Mouse (Mus musculus) granulocyte monocyte progenitor cell, adult 5-6 weeks (primary cell): Measurements from ENCODE around the gene Stpg2. TPM values are rescaled to one million over a fixed set of nuclear protein-coding genes. Genes with fewer than 3 reads are reported as not detected.
"Not testable (repeated sequence)": the region's sequence is repeated elsewhere in the genome, so short reads cannot be mapped to it uniquely, and the experiment has no call there.

Experiments used
- ATAC-seq: replicated peaks from 2 replicates; pipeline ENCODE4 v1.8.0; 2016; ENCODE audit warnings: mild to moderate bottlenecking, moderate TSS enrichment, inconsistent platforms; ENCODE audit not compliant: poor library complexity, severe bottlenecking
- total RNA-seq, 2 experiments: library from RNA; stranded (forward) in 1 of 2; stranded (reverse) in 1 of 2; fragments of 200-712, 200-1000 nt in 1 of 2; fragments of >200 nt in 1 of 2; fragmentation: Nextera tagmentation in 1 of 2; gene quantifications; 2 replicates each; pipeline ENCODE4 v1.2.3; 2014 to 2017

The Stpg2 gene
- total RNA-seq, 2 experiments from 2014 or later = not detected

DNA sequence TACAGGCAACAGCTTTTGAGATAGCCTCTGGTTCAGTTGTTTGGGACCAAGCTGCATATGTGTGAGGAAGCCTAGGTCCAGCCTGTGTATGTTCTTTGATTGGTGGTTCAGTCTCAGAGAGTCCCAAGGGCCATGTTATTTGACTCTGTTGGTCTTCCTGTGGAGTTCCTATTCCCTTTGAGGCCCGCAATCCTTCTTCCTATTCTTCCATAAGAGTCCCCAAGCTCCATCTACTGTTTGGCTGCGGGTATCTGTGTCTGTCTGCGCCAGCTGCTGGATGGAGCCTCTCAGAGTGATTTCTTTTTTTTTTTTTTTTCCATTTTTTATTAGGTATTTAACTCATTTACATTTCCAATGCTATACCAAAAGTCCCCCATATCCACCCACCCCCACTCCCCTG lies 498.7 kb downstream of the Stpg2 start:
- ATAC-seq = not testable (repeated sequence)

- ATAC-seq = not testable (repeated sequence)
Measured at GRCm38 (mm10) chr3:139707396-139707795, 501.9 kb downstream of the Stpg2 start.

DNA sequence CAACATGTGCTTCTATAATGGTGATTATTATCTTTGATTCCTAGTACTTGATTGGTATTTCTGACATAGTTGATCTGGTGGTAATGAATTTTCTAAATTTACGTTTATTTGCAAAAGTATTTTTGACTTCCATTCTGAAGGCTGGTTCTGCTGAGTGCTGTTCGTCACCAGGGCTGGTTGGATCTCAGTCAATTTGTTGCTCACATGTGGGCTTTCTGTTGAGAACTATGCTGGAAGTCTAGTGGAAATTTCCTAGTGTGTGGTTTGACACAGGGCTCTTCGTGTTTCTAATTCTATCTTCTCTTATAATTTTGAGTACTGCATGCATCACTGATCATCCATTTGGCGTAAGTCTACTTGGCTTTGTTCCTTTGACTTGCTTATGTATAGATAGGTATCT lies 504.3 kb downstream of the Stpg2 start:
- no peak for ATAC-seq

DNA sequence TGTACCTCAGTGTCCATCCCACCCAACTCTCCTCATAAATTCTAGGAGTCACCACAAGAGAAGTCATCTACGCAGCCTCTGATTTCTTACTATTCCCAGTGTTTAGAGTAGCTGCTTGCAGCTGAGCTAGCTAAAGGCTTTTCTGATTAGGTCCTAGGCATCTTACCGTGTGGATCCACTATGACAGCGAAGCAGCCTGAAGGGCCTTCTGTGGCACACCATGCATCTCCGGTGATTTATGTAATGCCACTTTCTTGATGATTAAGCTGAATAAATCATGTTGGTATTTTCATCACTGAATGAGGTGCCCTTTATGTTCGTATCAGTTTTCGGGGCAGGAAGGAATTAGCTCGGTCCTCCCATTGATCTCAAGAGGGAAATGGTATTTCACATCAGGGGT lies 523.3 kb downstream of the Stpg2 start:
- ATAC-seq = no peak

- ATAC-seq = no peak
Measured at GRCm38 (mm10) chr3:139729248-139729647, 523.8 kb downstream of the Stpg2 start.

GRCm38 (mm10) chr3:139733156-139733555 lies 527.7 kb downstream of the Stpg2 start:
- no peak for ATAC-seq

- ATAC-seq = no peak
Measured at GRCm38 (mm10) chr3:139739388-139739787, 533.9 kb downstream of the Stpg2 start.

Other genes with a start within 250 kb of the Stpg2 start
- gene Rap1gds1, start 130.5 kb upstream of the Stpg2 start, total RNA-seq (2014; fragmentation: Nextera tagmentation) = 34.9 and 60.0 TPM in 2 replicates
- 25.2 and 26.2 TPM in 2 replicates for gene Rap1gds1, start 130.5 kb upstream of the Stpg2 start, total RNA-seq (2017)